Mouse (Mus musculus): ENCODE results near the gene Hagh. TPM values are rescaled to one million over a fixed set of nuclear protein-coding genes. Genes with fewer than 3 reads are reported as not detected.

Hagh gene
- polyA plus RNA-seq, 1 experiment = 636 TPM

DNA sequence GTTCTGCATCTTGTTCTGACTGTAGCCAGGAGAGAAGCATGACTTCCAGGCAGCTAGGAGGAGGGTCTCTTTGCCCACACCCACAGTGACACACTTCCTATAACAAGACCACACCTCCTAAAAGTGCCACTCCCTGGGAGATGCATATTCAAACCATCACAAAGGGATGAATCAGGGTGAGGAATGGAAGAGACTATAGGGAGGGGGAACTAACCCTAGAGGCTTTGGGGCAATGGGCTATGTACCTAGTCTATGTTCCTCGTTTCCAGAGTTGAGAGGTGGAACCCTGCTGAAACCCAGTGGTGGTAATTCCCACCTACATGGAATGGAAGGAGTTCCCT lies 34.4 kb downstream of the Hagh start:
- TF ChIP-seq POLR2A (IDR thresholded peaks at IDR 0.05; ENCODE audit: low read depth, low read length) = no peak
- TF ChIP-seq CTCF (conservative IDR thresholded peaks at IDR 0.05; ENCODE audit: insufficient read depth, insufficient read length, low read depth, low read length) = no peak
- H3K4me1 ChIP-seq (ENCODE audit: control insufficient read depth, insufficient read depth, low read length) = peaks cover 20% of the 10 kb centered on the region
- 73% methylated on average over 1 of the region's 1 CpGs for WGBS
- no peaks in the 10 kb centered on the region for H3K27me3 ChIP-seq (replicated peaks; ENCODE audit: control insufficient read depth, insufficient read depth, low read length)
- no peak overlapping the region for H3K4me3 ChIP-seq (ENCODE audit: insufficient read depth, low read depth, low read length)
- no peak overlapping the region for H3K27ac ChIP-seq (ENCODE audit: insufficient read depth, low read depth, low read length)
- DNase-seq = no peak
- no peaks in the 10 kb centered on the region for H3K36me3 ChIP-seq (ENCODE audit: control insufficient read depth, insufficient read depth, low read length)

- Histone ChIP-seq H3K4me3 (ENCODE audit: insufficient read depth, low read depth, low read length) (no peak overlapping the region), H3K27me3 (replicated peaks; ENCODE audit: control insufficient read depth, insufficient read depth, low read length) (no peaks in the 10 kb centered on the region), H3K36me3 (ENCODE audit: control insufficient read depth, insufficient read depth, low read length) (no peaks in the 10 kb centered on the region), H3K27ac (ENCODE audit: insufficient read depth, low read depth, low read length) (no peak overlapping the region), H3K4me1 (ENCODE audit: control insufficient read depth, insufficient read depth, low read length) (peaks cover 15% of the 10 kb centered on the region)
- TF ChIP-seq CTCF (conservative IDR thresholded peaks at IDR 0.05; ENCODE audit: insufficient read depth, insufficient read length, low read depth, low read length) (no peak), POLR2A (IDR thresholded peaks at IDR 0.05; ENCODE audit: low read depth, low read length) (no peak)
- peak; percentile 52 for DNase-seq
- WGBS = 56% methylated on average over 8 of the region's 8 CpGs
Observed at GRCm38 (mm10) chr17:24874989-24875388, 35.0 kb downstream of the Hagh start.

DNA sequence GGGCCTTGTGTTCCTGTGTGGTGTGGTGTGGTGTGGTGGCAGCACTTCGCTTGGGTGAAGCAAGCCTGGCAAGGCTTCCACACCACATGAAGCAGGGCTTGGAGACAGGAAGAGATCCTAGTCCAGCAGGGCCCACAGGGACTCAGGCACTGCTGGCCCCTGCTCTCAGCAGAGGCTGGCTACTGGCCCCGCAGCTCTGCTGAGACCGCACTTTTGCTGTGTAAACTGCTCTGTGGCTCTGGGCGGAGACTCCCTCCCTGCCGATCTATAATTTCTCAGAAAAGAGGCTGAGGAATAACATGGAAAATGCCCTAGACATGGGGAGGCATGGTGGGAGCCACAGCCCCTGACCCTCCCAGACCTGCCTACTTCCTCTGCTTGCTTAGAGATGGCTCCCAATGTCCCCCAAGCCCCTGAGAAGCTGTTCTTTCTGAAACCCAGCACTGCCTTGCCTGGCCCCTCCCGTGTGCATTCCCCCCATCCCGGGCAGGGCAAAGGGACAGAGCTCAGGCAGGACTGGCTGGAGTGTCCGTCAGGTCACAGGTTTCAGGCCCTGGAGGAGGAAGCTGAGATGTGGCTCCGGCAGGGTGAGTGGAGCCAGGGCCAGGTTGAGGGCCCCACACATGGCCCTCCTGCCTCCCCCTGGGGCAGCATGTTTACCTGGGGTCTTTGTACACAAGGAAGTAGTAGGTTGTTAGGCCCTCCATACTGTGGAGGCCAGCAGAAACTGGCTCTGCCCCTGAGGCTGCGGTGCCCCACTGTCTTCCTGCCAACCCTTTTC lies 37.6 kb downstream of the Hagh start:
- peaks cover 23% of the 10 kb centered on the region for H3K4me1 ChIP-seq (ENCODE audit: control insufficient read depth, insufficient read depth, low read length)
- no peaks in the 10 kb centered on the region for H3K27me3 ChIP-seq (replicated peaks; ENCODE audit: control insufficient read depth, insufficient read depth, low read length)
- peak overlapping the region; percentile 92 for H3K27ac ChIP-seq (ENCODE audit: insufficient read depth, low read depth, low read length)
- whole genome bisulfite sequencing = 31% methylated on average over 10 of the region's 10 CpGs
- DNase-seq = peak; percentile 90
- peak overlapping the region; percentile 5; the same call in 1 of the 2 replicates for H3K4me3 ChIP-seq (ENCODE audit: insufficient read depth, low read depth, low read length)
- TF ChIP-seq POLR2A (IDR thresholded peaks at IDR 0.05; ENCODE audit: low read depth, low read length) (peak; percentile 7), CTCF (conservative IDR thresholded peaks at IDR 0.05; ENCODE audit: insufficient read depth, insufficient read length, low read depth, low read length) (no peak)
- H3K36me3 ChIP-seq (ENCODE audit: control insufficient read depth, insufficient read depth, low read length) = no peaks in the 10 kb centered on the region

DNA sequence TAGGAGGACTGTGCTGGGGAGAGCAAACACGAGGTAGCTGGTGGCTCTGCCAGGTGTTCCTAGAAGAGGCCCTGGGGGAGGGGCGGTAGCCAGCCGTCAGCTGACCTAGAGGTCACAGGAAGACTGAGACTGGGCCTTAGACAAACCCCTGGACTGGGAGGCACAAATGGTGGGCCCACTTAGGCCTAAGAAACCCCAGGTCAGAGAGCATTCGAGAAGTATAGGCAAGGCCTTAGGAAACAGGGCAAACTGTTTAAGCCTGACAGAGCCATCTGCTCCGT lies 38.1 kb downstream of the Hagh start:
- WGBS = 15% methylated on average over 5 of the region's 5 CpGs
- peak; percentile 96 for DNase-seq
- TF ChIP-seq CTCF (conservative IDR thresholded peaks at IDR 0.05; ENCODE audit: insufficient read depth, insufficient read length, low read depth, low read length) (no peak), POLR2A (IDR thresholded peaks at IDR 0.05; ENCODE audit: low read depth, low read length) (no peak)
- peak overlapping the region; percentile 92 for H3K27ac ChIP-seq (ENCODE audit: insufficient read depth, low read depth, low read length)
- peaks cover 23% of the 10 kb centered on the region for H3K4me1 ChIP-seq (ENCODE audit: control insufficient read depth, insufficient read depth, low read length)
- H3K4me3 ChIP-seq (ENCODE audit: insufficient read depth, low read depth, low read length) = no peak overlapping the region
- H3K36me3 ChIP-seq (ENCODE audit: control insufficient read depth, insufficient read depth, low read length) = no peaks in the 10 kb centered on the region
- no peaks in the 10 kb centered on the region for H3K27me3 ChIP-seq (replicated peaks; ENCODE audit: control insufficient read depth, insufficient read depth, low read length)

DNA sequence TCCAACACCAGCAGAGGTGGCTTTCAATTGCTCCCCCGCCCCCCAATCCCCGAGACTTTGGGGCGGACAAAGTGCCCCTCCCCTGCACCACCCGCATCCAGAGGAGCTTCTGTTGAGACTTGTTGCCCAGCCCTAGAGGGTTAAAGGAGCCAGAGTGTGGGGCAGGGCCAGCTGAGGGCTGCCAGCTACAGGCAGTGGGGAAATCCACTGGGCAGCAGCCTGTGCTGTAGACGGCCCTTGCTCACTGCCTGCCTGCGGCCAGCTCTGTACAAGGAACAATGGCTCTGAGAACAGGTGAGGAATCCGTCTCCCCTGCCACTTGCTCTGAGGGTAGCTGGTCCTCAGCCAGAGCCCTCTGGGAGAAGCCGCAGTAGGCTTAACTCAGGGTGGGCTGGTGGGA lies 38.6 kb downstream of the Hagh start:
- peak overlapping the region; percentile 92 for H3K27ac ChIP-seq (ENCODE audit: insufficient read depth, low read depth, low read length)
- peaks cover 23% of the 10 kb centered on the region for H3K4me1 ChIP-seq (ENCODE audit: control insufficient read depth, insufficient read depth, low read length)
- 55% methylated on average over 8 of the region's 8 CpGs for WGBS
- H3K27me3 ChIP-seq (replicated peaks; ENCODE audit: control insufficient read depth, insufficient read depth, low read length) = no peaks in the 10 kb centered on the region
- H3K36me3 ChIP-seq (ENCODE audit: control insufficient read depth, insufficient read depth, low read length) = no peaks in the 10 kb centered on the region
- H3K4me3 ChIP-seq (ENCODE audit: insufficient read depth, low read depth, low read length) = no peak overlapping the region
- DNase-seq = peak; percentile 56
- TF ChIP-seq CTCF (conservative IDR thresholded peaks at IDR 0.05; ENCODE audit: insufficient read depth, insufficient read length, low read depth, low read length) = no peak

DNA sequence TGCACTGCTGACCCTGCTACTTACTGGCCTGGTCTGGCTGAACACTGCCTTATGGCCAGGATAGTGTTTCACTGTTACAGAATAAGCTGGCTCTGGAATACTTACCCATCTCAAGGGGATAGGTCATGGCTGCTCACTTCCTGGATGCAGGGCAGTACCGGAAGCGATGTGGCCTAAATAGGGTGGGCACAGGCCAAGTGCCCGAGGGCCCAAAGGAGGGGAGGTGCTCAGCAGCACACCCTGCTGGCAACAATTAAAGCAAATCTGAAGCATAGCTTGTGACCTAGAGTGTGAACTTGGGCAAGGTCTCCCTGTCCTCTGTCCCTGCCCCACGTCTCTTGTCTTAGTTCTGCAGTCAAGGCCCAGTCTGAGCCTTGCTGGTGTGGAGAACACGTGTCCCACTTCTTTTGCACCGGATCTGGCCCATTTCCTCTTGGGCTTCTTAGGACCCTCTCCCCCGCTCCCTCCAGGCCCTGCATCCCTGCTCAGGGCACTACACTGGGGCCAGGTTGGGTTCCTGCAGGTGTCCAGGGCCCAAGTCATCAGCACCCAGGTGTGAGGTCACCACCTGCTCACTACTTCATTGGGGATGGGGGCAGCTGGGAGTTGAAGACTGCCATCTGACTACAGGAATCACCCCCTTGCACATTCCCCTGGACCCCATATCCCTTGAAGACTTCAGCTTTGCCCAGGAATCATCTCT lies 41.9 kb downstream of the Hagh start:
- no peak overlapping the region for H3K27ac ChIP-seq (ENCODE audit: insufficient read depth, low read depth, low read length)
- no peaks in the 10 kb centered on the region for H3K36me3 ChIP-seq (ENCODE audit: control insufficient read depth, insufficient read depth, low read length)
- 35% methylated on average over 7 of the region's 7 CpGs for WGBS
- no peak overlapping the region for H3K4me3 ChIP-seq (ENCODE audit: insufficient read depth, low read depth, low read length)
- peaks cover 22% of the 10 kb centered on the region for H3K4me1 ChIP-seq (ENCODE audit: control insufficient read depth, insufficient read depth, low read length)
- DNase-seq = peak; percentile 64
- TF ChIP-seq CTCF (conservative IDR thresholded peaks at IDR 0.05; ENCODE audit: insufficient read depth, insufficient read length, low read depth, low read length) (peak; percentile 70), POLR2A (IDR thresholded peaks at IDR 0.05; ENCODE audit: low read depth, low read length) (no peak)
- no peaks in the 10 kb centered on the region for H3K27me3 ChIP-seq (replicated peaks; ENCODE audit: control insufficient read depth, insufficient read depth, low read length)

GRCm38 (mm10) chr17:24884391-24884790 lies 44.4 kb downstream of the Hagh start:
- H3K4me3 ChIP-seq (ENCODE audit: insufficient read depth, low read depth, low read length) = no peak overlapping the region
- H3K27me3 ChIP-seq (replicated peaks; ENCODE audit: control insufficient read depth, insufficient read depth, low read length) = no peaks in the 10 kb centered on the region
- DNase-seq = no peak
- TF ChIP-seq CTCF (conservative IDR thresholded peaks at IDR 0.05; ENCODE audit: insufficient read depth, insufficient read length, low read depth, low read length) (no peak), POLR2A (IDR thresholded peaks at IDR 0.05; ENCODE audit: low read depth, low read length) (no peak)
- peaks cover 19% of the 10 kb centered on the region; the same call in 1 of the 2 replicates for H3K4me1 ChIP-seq (ENCODE audit: control insufficient read depth, insufficient read depth, low read length)
- WGBS = 90% methylated on average over 6 of the region's 6 CpGs
- H3K27ac ChIP-seq (ENCODE audit: insufficient read depth, low read depth, low read length) = no peak overlapping the region
- no peaks in the 10 kb centered on the region for H3K36me3 ChIP-seq (ENCODE audit: control insufficient read depth, insufficient read depth, low read length)

Data from kidney, adult 2 months (tissue).